Mouse (Mus musculus) spleen, adult 12 weeks (tissue): ENCODE measurements around the gene Anxa4.

Experiments used
- DNase-seq: peaks from one replicate; pipeline ENCODE4 v3.0.0; 2022; ENCODE audit warnings: low spot score

Gene Anxa4

GRCm38 (mm10) chr6:86801431-86801830, 8.0 kb upstream of the Anxa4 start:
- DNase-seq = no peak

- DNase-seq = no peak
Measured at GRCm38 (mm10) chr6:86800467-86800866, 7.1 kb upstream of the Anxa4 start.

GRCm38 (mm10) chr6:86797455-86797854, 4.1 kb upstream of the Anxa4 start:
- DNase-seq = no peak

- no peak for DNase-seq
Measured at GRCm38 (mm10) chr6:86793957-86794356, 573 bp upstream of the Anxa4 start.

GRCm38 (mm10) chr6:86790351-86790943, 2.9 kb downstream of the Anxa4 start:
- DNase-seq = no peak

- no peak for DNase-seq
Measured at GRCm38 (mm10) chr6:86788242-86788641, 5.1 kb downstream of the Anxa4 start.

- no peak for DNase-seq
Measured at GRCm38 (mm10) chr6:86786545-86786944, 6.8 kb downstream of the Anxa4 start.

GRCm38 (mm10) chr6:86784739-86785138, 8.6 kb downstream of the Anxa4 start:
- DNase-seq = peak; percentile 15

GRCm38 (mm10) chr6:86782342-86782741, 11.0 kb downstream of the Anxa4 start:
- no peak for DNase-seq

GRCm38 (mm10) chr6:86781361-86781957, 11.9 kb downstream of the Anxa4 start:
- DNase-seq = no peak

GRCm38 (mm10) chr6:86778910-86779594, 14.3 kb downstream of the Anxa4 start:
- DNase-seq = no peak

GRCm38 (mm10) chr6:86777181-86777580, 16.2 kb downstream of the Anxa4 start:
- DNase-seq = no peak

GRCm38 (mm10) chr6:86776706-86777071, 16.7 kb downstream of the Anxa4 start:
- DNase-seq = no peak

GRCm38 (mm10) chr6:86776001-86776705, 17.2 kb downstream of the Anxa4 start:
- no peak for DNase-seq

GRCm38 (mm10) chr6:86774937-86775336, 18.4 kb downstream of the Anxa4 start:
- no peak for DNase-seq

GRCm38 (mm10) chr6:86773830-86774229, 19.6 kb downstream of the Anxa4 start:
- DNase-seq = no peak

- DNase-seq = no peak
Measured at GRCm38 (mm10) chr6:86772631-86773030, 20.8 kb downstream of the Anxa4 start.

GRCm38 (mm10) chr6:86768938-86769337, 24.4 kb downstream of the Anxa4 start:
- DNase-seq = no peak

GRCm38 (mm10) chr6:86768186-86768776, 25.1 kb downstream of the Anxa4 start:
- no peak for DNase-seq

GRCm38 (mm10) chr6:86767465-86767864, 25.9 kb downstream of the Anxa4 start:
- no peak for DNase-seq

- no peak for DNase-seq
Measured at GRCm38 (mm10) chr6:86765637-86766059, 27.7 kb downstream of the Anxa4 start.

GRCm38 (mm10) chr6:86754105-86754863, 39.1 kb downstream of the Anxa4 start:
- DNase-seq = no peak
